Mouse (Mus musculus): ENCODE data around the gene E2f4. TPM values are rescaled to one million over a fixed set of nuclear protein-coding genes. Genes with fewer than 3 reads are reported as not detected.
A peak's percentile ranks its signal among the peaks of the same experiment; 100 is the strongest.

The E2f4 gene
- total and polyA plus RNA-seq, 3 experiments: 39.9 to 198 (median 51.0) TPM

DNA sequence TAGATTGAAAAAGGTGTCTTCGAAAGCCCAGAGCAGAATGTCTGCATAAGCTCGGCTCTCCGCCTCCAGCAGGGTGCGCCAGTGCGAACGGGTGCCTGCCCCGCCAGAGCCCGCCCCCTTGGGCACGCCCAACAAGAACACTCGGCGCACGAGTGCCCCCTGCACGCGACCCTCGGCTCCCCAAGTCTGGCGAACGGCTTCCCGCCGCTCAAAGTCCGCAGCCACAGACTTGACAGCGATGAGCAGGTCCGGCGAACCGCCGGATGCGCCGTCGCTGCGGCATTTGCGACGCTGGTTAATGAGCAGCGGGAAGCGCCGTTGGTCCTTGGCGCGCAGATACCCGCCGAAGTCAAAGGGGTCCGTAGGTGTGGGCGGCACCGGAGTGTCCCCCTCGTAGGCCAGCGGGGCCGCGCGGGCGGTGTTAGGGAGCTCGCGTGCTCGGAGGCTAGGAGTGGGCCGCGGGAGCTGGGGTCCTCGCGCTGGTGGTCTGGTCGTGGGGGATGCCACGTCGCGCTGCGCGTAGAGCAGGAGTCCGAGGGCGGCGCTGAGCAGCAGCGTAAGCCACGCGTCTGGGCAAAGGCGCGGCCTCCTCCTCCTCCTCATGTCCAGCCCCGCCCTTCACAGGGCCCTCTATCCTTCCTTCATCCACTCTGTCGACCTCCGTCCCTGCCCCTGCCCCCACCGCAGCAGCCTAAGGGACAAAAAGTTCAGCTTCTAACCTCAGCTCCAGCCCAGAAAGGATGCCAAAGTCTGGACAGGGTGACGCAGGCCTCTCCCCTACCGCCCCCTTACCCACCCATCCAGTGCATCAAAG is 43.1 kb upstream of the E2f4 start (continued):
- TF ChIP-seq NRF1 (IDR thresholded peaks at IDR 0.05; ENCODE audit: low read depth, low read length) (peak; percentile 31; the same call in 1 of the 2 replicates), ZC3H11A (IDR thresholded peaks at IDR 0.05; ENCODE audit: low read depth, low read length) (no peak), USF2 (conservative IDR thresholded peaks at IDR 0.05; ENCODE audit: low read depth, low read length) (no peak), ELF1 (IDR thresholded peaks at IDR 0.05; ENCODE audit: low read depth, low read length) (no peak), RCOR1 (conservative IDR thresholded peaks at IDR 0.05; ENCODE audit: low read depth, low read length) (no peak), CHD2 (IDR thresholded peaks at IDR 0.05; ENCODE audit: low read length) (no peak; the same call in 1 of the 2 replicates), SIN3A (IDR thresholded peaks at IDR 0.05; ENCODE audit: low read length) (peak; percentile 47; the same call in 1 of the 2 replicates), RAD21 (IDR thresholded peaks at IDR 0.05; ENCODE audit: low read depth, low read length) (peak; percentile 37), EP300 (IDR thresholded peaks at IDR 0.05; ENCODE audit: low read length) (no peak), E2F4 (IDR thresholded peaks at IDR 0.05; ENCODE audit: insufficient replicate concordance, low read depth, low read length) (no peak), BHLHE40 (IDR thresholded peaks at IDR 0.05; ENCODE audit: low read depth, low read length) (peak; percentile 91), MAFK (IDR thresholded peaks at IDR 0.05; ENCODE audit: insufficient replicate concordance, low read length) (no peak), POLR2A (IDR thresholded peaks at IDR 0.05; ENCODE audit: low read depth, low read length) (peak; percentile 64), SMC3 (IDR thresholded peaks at IDR 0.05; ENCODE audit: low read depth, low read length) (peak; percentile 73), CHD1 (IDR thresholded peaks at IDR 0.05; ENCODE audit: low read depth, low read length) (no peak), JUN (IDR thresholded peaks at IDR 0.05; ENCODE audit: insufficient read depth, low read depth, low read length) (no peak), MAZ (IDR thresholded peaks at IDR 0.05; ENCODE audit: low read depth, low read length) (peak; percentile 52), POLR2AphosphoS2 (IDR thresholded peaks at IDR 0.05; ENCODE audit: low read depth, low read length) (no peak), TBP (conservative IDR thresholded peaks at IDR 0.05; ENCODE audit: low read depth, low read length) (no peak)

DNA sequence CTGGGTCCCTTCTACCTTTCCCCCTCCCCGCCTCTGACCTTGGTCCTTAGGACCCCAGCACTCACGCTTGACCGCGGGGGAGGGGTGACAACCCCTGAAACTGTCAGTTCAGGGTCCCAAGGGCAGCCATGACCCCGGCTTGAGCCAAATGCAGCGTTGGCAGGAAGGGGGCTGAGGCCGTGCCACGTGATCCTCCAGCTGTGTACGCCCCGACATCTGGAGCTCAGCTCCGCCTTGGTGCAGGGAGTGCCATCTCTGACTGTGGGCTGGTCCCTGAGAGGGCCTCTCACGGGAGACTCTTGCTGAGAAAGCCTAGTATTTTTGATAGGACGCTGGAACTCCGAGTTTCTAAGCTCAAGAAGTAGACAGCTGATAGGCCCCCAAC is 42.5 kb upstream of the E2f4 start, which contains the start of gene B3gnt9:
Gene B3gnt9 (minus strand): TSS at position 188 of the 385 bp plus-strand sequence.
- H3K36me3 ChIP-seq (replicated peaks in 1 of 2; ENCODE audit: control insufficient read depth in 1 of 2, insufficient read depth in 1 of 2, low read length in 1 of 2): peaks cover 43 to 85% of the 10 kb centered on the region in 2 experiments
- peaks cover 12 to 29% of the 10 kb centered on the region in 2 experiments for H3K4me1 ChIP-seq (ENCODE audit: control insufficient read depth in 1 of 2, insufficient read depth in 2 of 2)
- peak within 1 kb of the TSS; percentile 18 for H3K27ac ChIP-seq (ENCODE audit: insufficient read depth, low read depth)
- in situ Hi-C loops (cut with MboI; ENCODE audit: low pct_ligation_motif_present, low pct_unique_long_range_greater_than_20kb, low sequenced_read_pairs): loop anchor here (5.0 kb wide), 1 partner anchor 37 kb away; no protein-coding TSS in a partner anchor
- peak; percentile 67 for TF ChIP-seq BHLHE40 (IDR thresholded peaks at IDR 0.05; ENCODE audit: low read depth, low read length)
- peak; percentile 72 for TF ChIP-seq MXI1 (IDR thresholded peaks at IDR 0.05; ENCODE audit: low read depth, low read length)
- TF ChIP-seq MAZ (IDR thresholded peaks at IDR 0.05; ENCODE audit: low read depth, low read length): peak; percentile 4
- no peak for TF ChIP-seq ETS1 (conservative IDR thresholded peaks at IDR 0.05; ENCODE audit: low read depth, low read length)
- peak; percentile 68 for TF ChIP-seq USF2 (conservative IDR thresholded peaks at IDR 0.05; ENCODE audit: low read depth, low read length)
- no peak for TF ChIP-seq HCFC1 (IDR thresholded peaks at IDR 0.05; ENCODE audit: low read depth, low read length)
- peak; percentile 83 for TF ChIP-seq USF1 (IDR thresholded peaks at IDR 0.05; ENCODE audit: low read depth, low read length)
- peak within 1 kb of the TSS; percentile 22 for H3K9ac ChIP-seq (ENCODE audit: insufficient read depth, low read depth)
- peak within 1 kb of the TSS; percentile 69 for H3K4me2 ChIP-seq (ENCODE audit: insufficient read depth, low read depth, poor library complexity, severe bottlenecking)
- H3K9me3 ChIP-seq (replicated peaks; ENCODE audit: low read length): no peaks in the 10 kb centered on the region
- no peak for DNase-seq (ENCODE audit: extremely low read depth)
- dilution Hi-C loops (cut with MboI; ENCODE audit: extremely low pct_ligation_motif_present, extremely low pct_unique_long_range_greater_than_20kb, low sequenced_read_pairs): no loop called here
- no peaks in the 10 kb centered on the region for H3K27me3 ChIP-seq (replicated peaks)
- H3K79me2 ChIP-seq (replicated peaks; ENCODE audit: control insufficient read depth, extremely low read depth, insufficient read depth, poor library complexity, severe bottlenecking): no peaks in the 10 kb centered on the region
- peak within 1 kb of the TSS; percentile 41 to 86 (median 53) for H3K4me3 ChIP-seq (replicated peaks in 1 of 3; ENCODE audit: low read depth in 2 of 3, low read length in 2 of 3, poor library complexity in 1 of 3)

Data from CH12.LX (cell line).